Mouse (Mus musculus) gastrocnemius, adult 8-10 months (tissue): ENCODE data around the gene Prkar1b. TPM values are rescaled to one million over a fixed set of nuclear protein-coding genes. Genes with fewer than 3 reads are reported as not detected.

Experiments
- DNase-seq, 2 experiments: peaks; one replicate each; pipeline ENCODE4 v3.0.0; 2022; ENCODE audit warnings: low spot score in 2 of 2
- total RNA-seq, 4 experiments: library from RNA; stranded (reverse); gene quantifications; 2 replicates each; pipeline ENCODE4 v1.2.4; 2022

The Prkar1b gene
- total RNA-seq, 4 experiments from 2014 or later, result 0.70 to 1.5 (median 0.75) TPM

GRCm38 (mm10) chr5:139007141-139007775 is 142.5 kb downstream of the Prkar1b start:
- DNase-seq, result no peak

DNA sequence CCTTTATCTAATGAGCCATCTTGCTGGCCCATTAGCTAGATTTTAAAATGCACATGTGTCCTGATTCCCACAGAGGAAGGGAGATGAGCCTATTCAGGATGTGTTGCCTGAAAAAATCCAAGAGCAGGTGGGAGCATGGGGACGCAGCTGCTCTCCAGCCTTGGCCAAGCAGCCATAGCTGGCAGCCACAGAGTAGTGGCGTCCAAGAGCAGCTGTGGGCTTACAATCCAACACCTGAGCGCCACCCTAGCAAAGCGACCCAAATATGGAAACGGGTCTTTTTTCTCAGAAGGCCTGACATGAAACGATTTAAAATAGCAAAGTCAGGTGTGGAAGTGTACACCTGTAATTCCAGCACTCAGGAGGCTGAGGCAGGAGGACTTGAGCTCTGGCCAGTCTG is 145.2 kb downstream of the Prkar1b start:
- DNase-seq, result no peak

DNA sequence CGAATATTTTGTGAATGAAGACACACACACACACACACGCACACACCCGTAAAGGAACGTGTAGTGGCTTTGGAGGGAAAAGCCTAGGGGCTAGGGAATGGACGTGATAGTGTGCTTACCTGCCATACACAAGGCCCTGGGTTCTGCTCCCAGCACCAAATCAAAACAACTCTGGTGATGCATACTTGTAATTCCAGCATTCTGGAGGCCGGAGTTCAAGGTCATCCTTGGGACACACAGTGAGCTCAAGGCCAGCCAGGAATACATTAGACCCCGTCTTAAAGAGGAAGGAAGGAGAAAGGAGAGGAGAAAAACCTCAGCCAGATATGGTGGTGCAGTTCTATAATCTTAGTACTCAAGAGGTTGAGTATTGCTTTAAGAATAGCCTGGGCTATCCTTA is 150.1 kb downstream of the Prkar1b start:
- DNase-seq, result no peak

DNA sequence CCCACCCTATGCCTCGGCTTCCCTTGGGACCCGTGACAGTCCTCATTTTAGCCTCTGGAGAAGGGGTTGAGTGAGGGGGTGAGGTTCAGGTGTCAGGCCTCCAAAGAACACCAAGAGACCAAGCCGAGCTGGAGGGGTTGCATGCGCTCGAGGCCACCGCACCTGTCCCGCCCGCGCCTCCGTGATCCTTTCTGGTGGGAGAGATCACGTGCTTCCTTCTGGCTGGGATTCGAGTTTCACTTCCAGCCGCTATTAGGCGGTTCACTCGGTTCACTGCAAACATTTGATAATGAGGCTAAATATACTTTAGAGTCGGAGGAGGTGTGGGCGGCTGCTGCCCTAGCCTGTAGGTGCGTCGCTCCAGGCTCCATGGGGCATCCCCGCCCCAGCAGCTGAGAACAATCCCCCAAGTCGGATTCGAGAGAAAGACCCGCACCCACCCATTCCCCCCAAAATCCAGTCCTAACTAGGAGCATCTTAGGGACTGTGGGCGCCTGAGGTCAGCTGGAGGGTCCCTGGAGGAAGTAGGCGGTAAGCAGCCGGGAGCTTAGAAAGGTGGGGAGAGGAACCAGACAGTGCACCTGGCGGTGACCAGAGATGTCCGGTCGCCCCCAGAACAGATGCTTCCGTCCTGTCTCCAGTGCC is 151.7 kb downstream of the Prkar1b start:
- peak in 1 of 2 experiments; percentile 39 for DNase-seq

DNA sequence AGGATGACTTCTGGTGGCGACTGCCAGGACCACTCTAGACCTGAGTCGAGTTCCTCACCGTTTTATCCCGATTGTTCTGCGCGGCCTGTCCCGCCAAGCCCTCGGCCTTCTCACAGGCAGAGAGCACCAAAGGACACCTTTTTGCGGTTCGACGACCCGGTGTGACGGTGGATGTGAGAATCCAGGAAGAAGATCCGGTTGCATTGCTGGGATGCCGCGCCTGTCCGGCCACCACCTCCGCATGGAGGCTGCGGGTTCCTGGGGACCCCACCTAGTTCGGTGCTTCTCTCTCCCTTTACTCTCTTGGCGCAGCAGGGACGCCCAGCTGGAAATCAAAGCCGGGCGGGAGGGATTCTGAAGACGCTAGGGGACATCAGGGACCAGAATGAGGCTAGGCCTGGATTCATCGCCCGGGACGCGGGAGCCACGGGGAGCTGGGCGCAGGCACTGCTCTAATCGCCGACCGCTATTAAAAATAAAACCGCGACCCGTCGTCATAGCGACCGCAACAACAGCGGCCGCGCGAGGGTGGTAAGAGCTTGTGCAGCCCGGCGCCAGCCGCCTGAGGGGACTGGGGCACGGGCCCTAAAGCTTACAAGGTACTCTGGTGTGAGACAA is 152.5 kb downstream of the Prkar1b start, which contains the start of gene Pdgfa:
Pdgfa (minus strand) TSS at position 200 of the 618 bp plus-strand sequence.
- peak; percentile 61 to 70 for DNase-seq

DNA sequence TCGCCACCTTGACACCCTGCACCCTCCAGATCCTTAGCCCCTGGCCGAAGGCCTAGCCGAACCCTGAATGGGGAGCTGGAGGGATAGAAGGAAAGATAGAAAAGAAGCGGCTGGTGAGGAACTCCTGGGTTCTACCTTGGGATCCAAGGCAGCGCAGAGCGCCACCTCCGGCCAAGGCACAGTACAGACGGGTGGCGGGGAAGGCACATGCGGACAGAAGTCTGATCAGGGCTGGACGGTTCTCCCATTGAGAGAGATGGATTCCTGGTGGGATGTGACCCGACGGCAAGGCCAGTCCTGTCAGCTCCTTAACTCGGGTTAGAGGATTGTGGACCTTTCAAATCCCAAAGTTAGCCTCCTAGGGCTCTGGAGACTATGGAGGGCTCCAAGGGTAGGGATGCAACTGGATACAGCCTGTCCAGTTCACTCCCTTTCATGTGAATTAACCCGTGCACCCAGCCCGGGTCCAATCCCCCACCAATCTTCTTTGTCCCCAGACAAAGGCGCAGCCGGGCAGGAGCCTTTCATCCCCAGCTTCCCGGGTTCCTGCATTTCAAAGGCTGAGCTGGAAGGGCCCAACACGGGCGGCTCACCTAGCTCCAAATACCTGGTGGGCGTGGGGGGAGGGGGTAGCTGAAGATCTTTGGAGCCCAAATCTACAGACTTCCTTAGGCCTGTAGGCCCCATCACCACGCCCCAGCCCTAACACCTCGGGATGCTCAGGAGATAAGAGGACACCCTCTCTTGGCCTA is 153.3 kb downstream of the Prkar1b start:
- no peak for DNase-seq

- DNase-seq, result peak; percentile 73 to 89
These were observed 154.0 kb downstream of the Prkar1b start for GRCm38 (mm10) chr5:138995721-138996311.

GRCm38 (mm10) chr5:138994786-138995720 is 154.7 kb downstream of the Prkar1b start:
- peak; percentile 58 to 64 for DNase-seq

GRCm38 (mm10) chr5:138994108-138994785 is 155.6 kb downstream of the Prkar1b start:
- DNase-seq, result no peak

- DNase-seq, result no peak
These were observed 156.3 kb downstream of the Prkar1b start for GRCm38 (mm10) chr5:138993371-138994107.

- peak; percentile 28 to 53 for DNase-seq
These were observed 157.0 kb downstream of the Prkar1b start for GRCm38 (mm10) chr5:138992611-138993370.

DNA sequence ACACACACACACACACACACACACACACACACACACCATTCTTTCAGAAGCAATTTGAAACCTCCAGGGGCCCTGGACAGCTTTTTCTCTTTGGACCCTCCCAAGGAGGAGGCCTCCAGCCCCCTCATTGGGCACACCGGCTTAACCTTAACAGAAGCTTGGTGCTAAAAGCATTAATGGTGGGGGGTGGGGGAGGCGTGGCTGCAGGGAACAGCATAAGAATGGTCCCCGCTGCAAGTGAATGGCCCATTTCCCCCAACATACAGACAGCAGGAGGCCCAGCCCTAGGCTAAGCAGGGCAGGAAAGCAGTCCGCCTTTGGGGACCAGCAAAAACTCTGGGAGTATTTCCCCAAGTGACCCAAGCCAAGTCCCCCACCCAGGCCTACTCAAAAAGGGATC is 158.1 kb downstream of the Prkar1b start:
- no peak for DNase-seq

GRCm38 (mm10) chr5:138990659-138991380 is 159.0 kb downstream of the Prkar1b start:
- DNase-seq, result peak; percentile 61 to 67

DNA sequence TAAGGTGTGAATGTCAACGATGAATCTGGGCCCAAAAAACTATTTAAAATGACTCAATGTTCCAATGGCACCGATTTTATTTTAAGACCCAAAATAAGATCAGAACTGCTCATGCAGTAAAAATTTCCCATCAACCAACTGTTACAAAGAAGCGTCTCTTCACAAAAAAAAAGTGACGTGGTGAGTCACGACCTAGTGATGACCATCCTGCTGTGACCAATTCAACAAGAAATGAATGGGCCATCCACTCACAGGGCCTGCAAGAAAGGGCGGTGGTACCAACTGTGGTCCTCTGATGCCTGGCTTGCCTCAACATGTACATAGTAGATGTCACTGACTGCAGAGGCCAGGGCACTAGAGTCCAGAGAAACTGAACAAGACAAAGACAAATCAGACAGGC is 160.2 kb downstream of the Prkar1b start:
- no peak for DNase-seq

DNA sequence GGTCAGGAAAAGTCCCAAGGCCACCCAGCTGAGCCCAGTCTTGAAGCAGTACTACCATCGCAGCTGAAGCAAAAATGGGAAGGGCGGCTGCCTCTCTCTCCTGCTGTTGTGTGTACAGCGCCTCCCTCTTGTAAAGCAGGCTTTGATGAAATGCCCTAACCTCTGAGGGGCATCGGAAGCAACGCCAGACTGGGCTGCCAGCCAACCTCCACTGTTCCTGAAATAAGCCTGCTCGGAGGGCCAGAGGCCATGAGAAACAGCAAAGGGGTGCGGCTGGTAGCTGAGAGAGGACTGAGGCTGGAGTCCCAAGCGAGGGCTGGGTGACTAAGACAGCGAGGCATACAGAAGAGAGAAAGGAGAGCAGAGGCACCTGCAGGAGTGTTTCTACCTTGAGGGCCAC is 161.0 kb downstream of the Prkar1b start:
- peak; percentile 60 to 83 for DNase-seq

- DNase-seq, result no peak
These were observed 161.8 kb downstream of the Prkar1b start for GRCm38 (mm10) chr5:138987994-138988393.

- no peak for DNase-seq
These were observed 167.9 kb downstream of the Prkar1b start for GRCm38 (mm10) chr5:138981921-138982320.

GRCm38 (mm10) chr5:138980608-138981007 is 169.2 kb downstream of the Prkar1b start:
- DNase-seq, result no peak
